Mouse (Mus musculus) heart, adult 18-20 months (tissue): ENCODE measurements around the gene Srrm1. TPM values are rescaled to one million over a fixed set of nuclear protein-coding genes. Genes with fewer than 3 reads are reported as not detected.
"Not testable (repeated sequence)": the region's sequence is repeated elsewhere in the genome, so short reads cannot be mapped to it uniquely, and the experiment has no call there.

Experiments
- DNase-seq, 2 experiments: peaks; one replicate each; pipeline ENCODE4 v3.0.0; 2021 to 2022; ENCODE audit warnings: mixed read lengths in 1 of 2
- long read RNA-seq, 2 experiments: library from polyadenylated mRNA; stranded (forward); transcript quantifications; one replicate each; pipeline ENCODE4 v2.0.0; 2021
- total RNA-seq, 2 experiments: library from RNA; stranded (reverse); gene quantifications; 2 replicates each; pipeline ENCODE4 v1.2.3; 2021

Gene Srrm1
- total RNA-seq, result 10 to 100 TPM; 45.3 to 60.2 TPM
- long read RNA-seq, experiment 1, partial matches to known transcripts, result 4 of 15 reads
- long read RNA-seq, experiment 1, other reads (novel, unspliced or antisense), result 5 of 15 reads
- long read RNA-seq, experiment 2, partial matches to known transcripts, result 2 of 6 reads
- long read RNA-seq, experiment 2, other reads (novel, unspliced or antisense), result 3 of 6 reads

DNA sequence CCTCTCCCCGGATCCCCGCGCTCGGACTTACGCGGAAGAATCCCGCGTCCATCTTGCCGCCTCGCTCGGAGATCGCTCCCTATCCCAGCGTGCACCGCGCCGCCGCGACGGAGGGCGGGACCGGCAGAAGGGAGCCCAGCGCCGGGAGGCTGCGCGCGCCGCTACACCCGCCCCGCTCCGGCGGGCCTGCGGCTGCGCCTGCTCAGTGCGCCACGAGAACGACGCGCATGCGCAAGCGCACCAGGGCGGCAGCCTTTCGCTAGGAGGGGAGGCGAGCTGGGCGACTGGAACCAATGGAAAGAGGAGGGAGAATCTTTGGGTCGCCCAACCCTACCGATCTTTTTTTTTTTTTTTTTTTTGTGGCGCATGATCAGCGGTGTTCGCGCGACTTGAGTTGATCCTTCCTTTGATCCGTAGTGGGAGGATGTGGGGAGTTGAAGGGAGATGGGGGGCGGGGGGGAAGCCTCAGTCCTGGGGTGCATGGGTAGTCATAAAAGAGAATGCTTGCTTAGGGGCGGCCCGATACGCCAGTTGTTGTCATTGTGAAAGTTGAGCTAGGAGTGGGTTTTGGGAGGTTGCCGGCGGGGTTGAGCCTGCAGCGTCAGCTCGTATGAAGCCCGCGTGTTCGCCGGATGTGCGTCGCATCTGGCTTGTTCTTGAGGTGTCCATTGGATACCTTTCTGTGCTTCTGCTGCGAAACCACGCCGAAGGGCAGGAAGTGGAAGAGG is at the start of gene Srrm1:
TSS of gene Srrm1 (minus strand) at position 256 of the 728 bp plus-strand sequence.
- DNase-seq, result peak; percentile 98 to 100

- no peak for DNase-seq
Observed at GRCm38 (mm10) chr4:135401881-135402280, 48.8 kb upstream of the Srrm1 start.

DNA sequence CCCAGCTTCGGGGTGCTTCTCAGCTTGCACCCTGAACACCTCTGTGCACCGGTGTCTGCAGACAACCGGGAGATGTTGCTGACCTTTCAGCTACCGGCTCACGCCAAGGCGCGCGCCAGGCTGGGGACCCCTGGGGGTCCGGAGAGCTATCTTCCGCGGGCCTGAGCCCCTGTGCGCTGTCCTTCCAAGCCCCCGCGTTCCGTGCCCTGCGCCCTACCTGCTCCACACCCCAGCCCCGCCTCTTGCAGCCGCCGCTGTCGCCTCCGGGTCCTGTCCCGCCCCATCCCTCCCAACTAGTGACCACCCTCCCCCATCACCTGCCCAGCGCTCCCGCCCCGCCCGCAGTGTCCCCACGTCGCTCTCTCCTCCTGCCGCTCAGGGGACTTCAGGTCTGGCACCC is 44.9 kb upstream of the Srrm1 start, which contains the start of gene Ncmap:
TSS of gene Ncmap (minus strand) at position 237 of the 400 bp plus-strand sequence.
- no peak for DNase-seq

DNA sequence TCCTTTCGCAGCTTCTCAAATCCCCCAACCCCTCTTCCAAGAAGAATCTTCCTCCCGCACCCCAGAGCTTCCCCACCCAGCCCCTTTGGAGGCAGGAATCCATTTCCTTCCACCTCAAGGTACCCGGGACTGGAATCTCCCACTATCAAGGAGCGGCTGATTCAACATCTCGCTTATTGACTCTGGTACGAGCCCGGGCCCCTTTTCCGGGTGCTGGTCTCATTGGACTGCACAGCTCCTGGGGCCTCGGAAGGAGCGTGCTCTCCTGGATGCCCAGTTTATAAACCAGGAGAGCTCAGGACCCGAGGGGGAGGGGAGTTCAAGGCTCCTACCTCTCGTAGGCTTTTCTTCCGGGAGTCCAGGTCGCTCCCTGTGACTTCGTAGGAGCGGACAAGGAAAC is 44.4 kb upstream of the Srrm1 start:
- no peak for DNase-seq

DNA sequence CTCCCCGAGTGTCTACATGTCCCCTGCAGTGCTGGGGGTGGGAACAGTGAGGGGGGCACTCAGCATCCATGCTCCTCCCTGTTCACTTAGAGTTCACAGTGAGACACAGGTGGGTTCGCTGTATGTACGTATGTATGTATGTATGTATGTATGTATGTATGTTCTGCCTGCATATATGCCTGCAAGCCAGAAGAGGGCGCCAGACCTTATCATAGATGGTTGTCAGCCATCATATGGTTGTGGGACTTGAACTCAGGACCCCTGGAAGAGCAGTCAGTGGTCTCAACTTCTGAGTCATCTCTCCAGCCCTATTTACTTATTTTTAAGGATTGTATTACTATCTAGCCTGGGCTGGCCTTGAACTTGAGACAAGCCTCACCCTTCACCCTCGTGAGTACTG is 43.2 kb upstream of the Srrm1 start:
- DNase-seq, result no peak

- DNase-seq, result no peak
Observed at GRCm38 (mm10) chr4:135395375-135395774, 42.3 kb upstream of the Srrm1 start.

DNA sequence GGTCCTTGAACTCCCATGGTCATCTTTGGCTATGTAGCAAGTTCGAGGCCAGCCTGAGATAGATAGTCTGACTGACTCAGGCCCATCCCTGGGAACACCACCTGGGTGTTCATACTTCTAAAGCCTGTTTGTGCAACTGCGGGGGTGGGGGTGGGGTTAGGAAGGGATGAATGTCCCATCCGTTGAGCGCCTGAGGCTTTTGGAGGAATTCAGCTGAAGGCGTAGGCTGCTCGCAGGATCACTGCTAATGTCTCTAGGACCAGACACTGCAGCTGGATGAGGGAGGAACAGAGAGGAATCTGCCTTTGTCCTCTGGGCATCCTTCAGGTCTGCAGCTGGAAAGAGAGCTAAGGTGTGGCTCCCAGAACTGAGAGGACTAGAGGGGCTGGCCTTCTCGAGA is 41.5 kb upstream of the Srrm1 start:
- DNase-seq, result no peak

- DNase-seq, result no peak
Observed at GRCm38 (mm10) chr4:135393381-135393780, 40.3 kb upstream of the Srrm1 start.

GRCm38 (mm10) chr4:135392801-135393200 is 39.7 kb upstream of the Srrm1 start:
- no peak for DNase-seq

DNA sequence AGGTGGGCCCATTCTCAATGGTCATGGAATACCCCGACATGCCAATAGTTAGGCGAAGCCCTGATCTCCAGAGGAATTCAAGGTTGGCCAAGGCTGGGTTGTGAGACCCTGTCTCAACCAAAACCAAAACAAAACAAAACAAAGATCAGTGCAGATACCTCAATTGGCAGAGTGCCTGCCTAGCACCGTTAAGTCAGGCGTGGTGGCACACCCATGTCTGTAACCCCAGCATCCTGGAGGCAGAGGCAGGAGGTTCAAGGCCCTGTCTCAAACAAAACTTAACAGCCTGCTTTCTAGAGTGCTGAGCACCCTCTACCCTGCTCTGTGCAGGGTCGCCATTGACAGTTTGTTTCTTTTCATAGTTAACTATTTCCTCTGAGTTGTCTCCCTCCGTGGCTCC is 37.9 kb upstream of the Srrm1 start:
- DNase-seq, result no peak

GRCm38 (mm10) chr4:135385614-135386013 is 32.5 kb upstream of the Srrm1 start:
- no peak for DNase-seq

DNA sequence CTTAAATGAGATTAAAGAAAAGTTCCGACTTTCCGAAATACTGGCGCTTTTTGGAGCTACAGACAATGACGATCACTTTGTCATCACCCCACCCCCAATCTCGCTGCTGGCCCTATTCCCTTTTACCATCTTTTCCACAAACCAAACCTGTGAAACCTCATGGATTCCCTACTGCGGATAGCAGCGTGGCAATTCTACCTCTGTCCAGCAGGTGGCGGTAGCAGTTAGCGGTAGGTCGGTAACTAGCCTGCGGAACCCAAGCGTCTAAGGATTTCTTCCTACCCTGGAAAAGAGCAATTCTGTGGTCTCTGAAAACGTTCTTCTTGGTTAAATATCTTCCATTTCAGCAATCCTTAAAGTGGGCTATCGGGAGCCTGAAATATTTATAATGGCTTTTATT is 29.2 kb upstream of the Srrm1 start:
- peak; percentile 49 to 78 for DNase-seq

- no peak for DNase-seq
Observed at GRCm38 (mm10) chr4:135381355-135381754, 28.2 kb upstream of the Srrm1 start.

GRCm38 (mm10) chr4:135377241-135377640 is 24.1 kb upstream of the Srrm1 start:
- no peak for DNase-seq

DNA sequence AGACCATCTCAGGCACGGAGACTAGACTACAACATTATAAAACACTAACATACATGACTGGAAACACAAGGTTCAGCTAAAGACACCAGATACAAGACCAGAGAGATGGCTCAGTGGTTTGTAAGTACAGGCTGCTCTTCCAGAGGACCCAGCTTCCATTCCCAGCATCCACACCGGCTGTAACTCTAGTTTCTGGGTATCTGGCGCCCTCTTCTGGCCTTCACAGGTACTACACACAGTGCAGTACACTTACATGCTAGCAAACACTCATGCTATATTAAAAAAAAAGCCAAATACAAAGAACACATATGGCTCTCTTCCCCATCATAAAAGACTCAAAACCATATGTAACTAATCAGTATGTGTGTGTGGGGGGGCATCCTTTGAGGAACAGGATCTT is 22.3 kb upstream of the Srrm1 start:
- DNase-seq, result no peak

GRCm38 (mm10) chr4:135373299-135373698 is 20.2 kb upstream of the Srrm1 start:
- no peak for DNase-seq

GRCm38 (mm10) chr4:135370372-135370771 is 17.3 kb upstream of the Srrm1 start:
- no peak for DNase-seq

- no peak for DNase-seq
Observed at GRCm38 (mm10) chr4:135362828-135363227, 9.7 kb upstream of the Srrm1 start.

GRCm38 (mm10) chr4:135361722-135362121 is 8.6 kb upstream of the Srrm1 start:
- no peak for DNase-seq

- peak in 1 of 2 experiments; percentile 44 for DNase-seq
Observed at GRCm38 (mm10) chr4:135358736-135359135, 5.6 kb upstream of the Srrm1 start.

GRCm38 (mm10) chr4:135357221-135357920 is 4.2 kb upstream of the Srrm1 start:
- DNase-seq, result no peak

GRCm38 (mm10) chr4:135355886-135356550 is 2.9 kb upstream of the Srrm1 start:
- DNase-seq, result no peak

DNA sequence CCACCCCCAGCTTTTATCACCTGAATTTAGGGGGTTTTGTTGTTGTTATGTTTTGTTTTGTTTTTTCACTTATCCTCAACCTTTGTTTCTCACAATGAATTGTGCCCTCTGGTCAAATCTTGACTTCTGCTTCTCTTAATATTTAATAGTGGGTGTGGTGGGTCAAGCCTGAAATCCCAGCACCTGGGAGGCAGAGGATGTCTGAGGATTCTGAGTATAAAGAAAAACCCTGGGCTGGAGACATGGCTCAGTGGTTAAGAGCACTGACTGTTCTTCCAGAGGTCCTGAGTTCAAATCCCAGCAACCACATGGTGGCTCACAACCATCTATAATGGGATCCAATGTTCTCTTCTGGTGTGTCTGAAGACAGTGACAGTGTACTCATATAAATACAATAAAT is 1.6 kb upstream of the Srrm1 start:
- DNase-seq, result not testable (repeated sequence)
